26 mouse cellular contexts compared by ENCODE assay signal in genomic region chr15:102183076-102183475, GRCm38 (mm10). TPM values are rescaled to one million over a fixed set of nuclear protein-coding genes. Genes with fewer than 3 reads are reported as not detected.
DNase-seq lines count a peak whose midpoint lies in the region; ATAC-seq lines count a peak whose summit lies in the region.
"Had no signal": no experiment of that assay in that cellular context is flagged by ENCODE, and none has a peak within 500 bp of the region (broad histone marks: within the 10 kb centered on the region; RNA-seq: fewer than 3 reads in every experiment).

No protein-coding gene starts in this region.

- peak; percentile 34 for DNase-seq in retina, adult 2 months (ENCODE audit: low read depth, low spot score)
- DNase-seq in retina, embryonic 14.5 days (ENCODE audit: low spot score), result no peak
- peak; percentile 76 for DNase-seq in kidney, postnatal 14 days
- no peak for DNase-seq in lung, postnatal 14 days
- DNase-seq in limb, embryonic 10.5 days (ENCODE audit: low spot score), result no peak
- no peak for DNase-seq in yolk sac, embryonic 10.5 days (ENCODE audit: low spot score)
- DNase-seq: adrenal gland, postnatal 14 days; cerebellum, adult 11 months; cerebellum, adult 9-11 months; heart, postnatal 10 days; liver, postnatal 0 days; lung, postnatal 4 days; right cerebral cortex, postnatal 14 days; thymus, postnatal 4 days had no signal

- H3K4me2 ChIP-seq in kidney, embryonic 14.5 days (replicated peaks; ENCODE audit: low read depth, low read length), result no peak overlapping the region
- H3K4me2 ChIP-seq: heart, embryonic 13.5 days; hindbrain, embryonic 15.5 days; limb, embryonic 12.5 days; liver, embryonic 12.5 days; midbrain, embryonic 12.5 days; neural tube, embryonic 12.5 days had no signal

- H3K9me3 ChIP-seq in kidney, embryonic 14.5 days (ENCODE audit: control insufficient read depth, low read length), result no peaks in the 10 kb centered on the region
- no peaks in the 10 kb centered on the region for H3K9me3 ChIP-seq in limb, embryonic 10.5 days (replicated peaks)
- H3K9me3 ChIP-seq: heart, embryonic 13.5 days; hindbrain, embryonic 10.5 days; hindbrain, embryonic 15.5 days; limb, embryonic 12.5 days; liver, embryonic 12.5 days; megakaryocyte, embryonic 14.5 days; midbrain, embryonic 12.5 days; neural tube, embryonic 12.5 days had no signal

- H3K9ac ChIP-seq in kidney, embryonic 14.5 days (ENCODE audit: low read depth, low read length), result no peak overlapping the region
- H3K9ac ChIP-seq: heart, embryonic 13.5 days; hindbrain, embryonic 15.5 days; limb, embryonic 12.5 days; liver, embryonic 12.5 days; liver, postnatal 0 days; midbrain, embryonic 12.5 days; neural tube, embryonic 12.5 days had no signal

- H3K27ac ChIP-seq in kidney, embryonic 14.5 days (ENCODE audit: low read depth, low read length), result no peak overlapping the region
- H3K27ac ChIP-seq in limb, embryonic 10.5 days, result no peak overlapping the region
- H3K27ac ChIP-seq: heart, embryonic 13.5 days; hindbrain, embryonic 10.5 days; hindbrain, embryonic 15.5 days; limb, embryonic 12.5 days; liver, embryonic 12.5 days; midbrain, embryonic 12.5 days; neural tube, embryonic 12.5 days had no signal

- WGBS in kidney, embryonic 14.5 days, result 52% methylated on average over 3 of the region's 3 CpGs
- 84% methylated on average over 3 of the region's 3 CpGs for WGBS in limb, embryonic 10.5 days

- H3K36me3 ChIP-seq in kidney, embryonic 14.5 days (ENCODE audit: control insufficient read depth, insufficient read depth, low read length), result peaks cover 23% of the 10 kb centered on the region; the same call in 1 of the 2 replicates
- peaks cover 61% of the 10 kb centered on the region for H3K36me3 ChIP-seq in limb, embryonic 10.5 days

- 0 out of 2 replicates have a peak, but pooled peaks have one; percentile 40 for ATAC-seq in kidney, embryonic 14.5 days (ENCODE audit: low FRiP score, low TSS enrichment)
- ATAC-seq: forebrain, embryonic 14.5 days; inflammation-experienced regulatory T-cells, adult 6 months; liver, embryonic 12.5 days; liver, postnatal 0 days had no signal

- no peak overlapping the region for H3K4me3 ChIP-seq in kidney, embryonic 14.5 days (ENCODE audit: low read length)
- no peak overlapping the region for H3K4me3 ChIP-seq in limb, embryonic 10.5 days
- H3K4me3 ChIP-seq: heart, embryonic 13.5 days; hindbrain, embryonic 10.5 days; hindbrain, embryonic 15.5 days; limb, embryonic 12.5 days; liver, embryonic 12.5 days; megakaryocyte, embryonic 14.5 days; midbrain, embryonic 12.5 days; myocyte; neural tube, embryonic 12.5 days had no signal

- no peaks in the 10 kb centered on the region for H3K27me3 ChIP-seq in kidney, embryonic 14.5 days (ENCODE audit: control insufficient read depth, insufficient read depth, low read length)
- H3K27me3 ChIP-seq in limb, embryonic 10.5 days (ENCODE audit: low read depth, poor library complexity, severe bottlenecking), result no peaks in the 10 kb centered on the region
- H3K27me3 ChIP-seq: heart, embryonic 13.5 days; hindbrain, embryonic 15.5 days; limb, embryonic 12.5 days; liver, embryonic 12.5 days; midbrain, embryonic 12.5 days; neural tube, embryonic 12.5 days had no signal

- H3K4me1 ChIP-seq in kidney, embryonic 14.5 days (ENCODE audit: control insufficient read depth, insufficient read depth, low read length), result peaks cover under 1% of the 10 kb centered on the region; the same call in 1 of the 2 replicates
- 0 out of 2 replicates have a peak, but pooled peaks cover 7% of the 10 kb centered on the region for H3K4me1 ChIP-seq in limb, embryonic 10.5 days
- H3K4me1 ChIP-seq: hindbrain, embryonic 15.5 days; limb, embryonic 12.5 days; midbrain, embryonic 12.5 days; neural tube, embryonic 12.5 days had no signal

RNA-seq across cellular contexts. Expression of gene Zfp740, which starts 20.0 kb away (rescaled TPM):
- polyA plus RNA-seq in kidney, embryonic 14.5 days (2014; fragmentation: Nextera tagmentation; extraction: Ambion mirVana), result 30.1 and 59.9 TPM in 2 replicates
- 73.0 and 88.7 TPM in 2 replicates for polyA plus RNA-seq in limb, embryonic 10.5 days (2016; fragmentation: Nextera tagmentation; extraction: Ambion mirVana)

RNA-seq across cellular contexts. Expression of gene Csad, which starts 21.4 kb away (rescaled TPM):
- 50.6 and 68.1 TPM in 2 replicates for polyA plus RNA-seq in kidney, embryonic 14.5 days (2014; fragmentation: Nextera tagmentation; extraction: Ambion mirVana)
- polyA plus RNA-seq in limb, embryonic 10.5 days (2016; fragmentation: Nextera tagmentation; extraction: Ambion mirVana), result 38.8 and 55.0 TPM in 2 replicates

RNA-seq across cellular contexts. Expression of gene Soat2, which starts 32.8 kb away (rescaled TPM):
- 0.11 and 0.28 TPM in 2 replicates for polyA plus RNA-seq in kidney, embryonic 14.5 days (2014; fragmentation: Nextera tagmentation; extraction: Ambion mirVana)
- polyA plus RNA-seq in limb, embryonic 10.5 days (2016; fragmentation: Nextera tagmentation; extraction: Ambion mirVana), result 0.06 and 0.24 TPM in 2 replicates
- polyA plus RNA-seq: forebrain, embryonic 14.5 days; limb, embryonic 12.5 days had no signal

RNA-seq across cellular contexts. Expression of gene Igfbp6, which starts 38.9 kb away (rescaled TPM):
- polyA plus RNA-seq in kidney, embryonic 14.5 days (2014; fragmentation: Nextera tagmentation; extraction: Ambion mirVana), result 24.0 and 27.1 TPM in 2 replicates
- 0.23 and 0.46 TPM in 2 replicates for polyA plus RNA-seq in limb, embryonic 10.5 days (2016; fragmentation: Nextera tagmentation; extraction: Ambion mirVana)
- polyA plus RNA-seq: hindbrain, embryonic 10.5 days had no signal

RNA-seq across cellular contexts. Expression of gene Spryd3, which starts 47.0 kb away (rescaled TPM):
- polyA plus RNA-seq in kidney, embryonic 14.5 days (2014; fragmentation: Nextera tagmentation; extraction: Ambion mirVana), result 9.0 and 11.1 TPM in 2 replicates
- 12.6 and 14.6 TPM in 2 replicates for polyA plus RNA-seq in limb, embryonic 10.5 days (2016; fragmentation: Nextera tagmentation; extraction: Ambion mirVana)

Comparison
In these comparisons a context has a peak if more than half of its experiments do, and no peak if none do; other contexts are left out.
1. DNase-seq: peak in retina, adult 2 months (single experiment) and kidney, postnatal 14 days (single experiment); none in retina, embryonic 14.5 days (single experiment), lung, postnatal 14 days (single experiment), limb, embryonic 10.5 days (single experiment) and yolk sac, embryonic 10.5 days (single experiment).